Mouse (Mus musculus): Measurements from ENCODE around the gene Pdzk1ip1.

Pdzk1ip1 gene

GRCm38 (mm10) chr4:115121608-115122007 lies 33.1 kb downstream of the Pdzk1ip1 start:
- WGBS: 90% methylated on average over 5 of the region's 5 CpGs

DNA sequence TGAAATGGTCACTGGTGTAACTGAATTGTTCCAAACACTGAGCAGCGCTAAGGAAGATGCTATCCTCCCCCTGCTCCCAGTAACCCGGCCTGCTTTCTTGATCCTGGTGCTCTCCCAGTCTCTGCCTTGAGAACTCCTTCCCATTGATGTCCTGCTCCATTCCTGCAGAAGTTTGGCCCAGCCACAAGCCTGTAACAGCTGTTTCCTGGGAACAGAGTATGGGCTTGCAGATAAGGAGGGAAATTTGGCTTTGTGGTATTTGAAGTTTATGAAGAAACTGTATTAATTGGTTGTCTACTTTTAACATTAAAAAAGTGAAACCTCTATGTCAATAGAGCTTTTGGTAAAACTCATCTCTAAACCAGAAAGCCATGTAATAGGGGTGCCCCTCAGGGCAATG lies 35.0 kb downstream of the Pdzk1ip1 start:
- WGBS: 81% methylated on average over 2 of the region's 2 CpGs

DNA sequence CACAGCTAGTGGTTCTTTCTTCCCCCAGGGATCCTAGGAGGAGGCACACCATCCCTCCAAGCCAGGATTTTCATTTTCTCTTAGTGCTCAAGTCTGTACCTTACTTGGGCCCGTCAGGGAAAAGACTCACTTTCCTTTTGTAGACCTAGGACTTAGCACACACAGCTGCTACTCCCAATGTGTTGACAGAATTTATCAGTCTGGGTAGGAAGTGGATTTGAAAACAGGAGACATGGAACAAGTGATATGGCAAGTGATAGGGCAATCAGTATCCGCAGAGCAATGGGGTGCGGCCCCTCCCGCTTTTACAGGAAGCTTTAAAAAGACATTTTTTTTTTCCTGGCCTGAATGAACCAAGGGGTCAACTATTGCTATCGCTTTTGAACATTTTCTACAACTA lies 44.6 kb downstream of the Pdzk1ip1 start:
- WGBS: 6% methylated on average over 5 of the region's 5 CpGs

DNA sequence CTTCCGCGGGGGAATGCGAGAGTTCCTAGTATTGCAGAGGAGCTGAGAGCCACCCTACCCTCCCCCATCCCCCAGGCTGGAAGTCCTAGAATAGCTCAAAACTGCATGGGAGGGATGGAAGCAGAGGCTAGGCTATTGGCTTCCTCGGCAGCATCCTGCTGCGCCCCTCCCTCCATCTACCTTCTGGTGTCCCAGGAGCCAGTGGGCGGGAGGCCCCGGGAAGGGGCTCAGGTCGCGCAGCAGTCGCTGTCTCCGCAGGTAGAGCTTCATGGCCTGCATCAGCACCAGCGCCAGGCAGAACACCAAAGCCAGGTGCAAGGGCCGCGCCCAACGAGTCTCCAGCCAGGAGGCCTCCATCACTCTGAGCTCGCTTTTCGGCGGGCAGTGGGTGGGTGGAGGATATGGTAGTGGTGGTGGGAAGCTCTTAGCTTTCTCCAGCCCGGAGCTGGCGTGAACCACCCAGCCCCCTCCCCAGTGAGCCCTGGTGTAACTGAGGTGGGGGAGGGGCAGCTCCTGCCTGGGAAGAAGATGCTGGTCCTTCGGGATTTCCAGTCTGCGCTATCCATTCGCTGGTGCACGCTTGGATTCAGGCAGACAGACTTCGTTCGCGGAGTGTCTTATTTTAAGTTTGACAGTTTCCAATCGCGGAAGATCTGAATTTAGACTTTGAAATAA lies 45.2 kb downstream of the Pdzk1ip1 start, which contains the start of gene Cyp4x1:
Gene Cyp4x1 (minus strand): TSS at position 661 of the 675 bp plus-strand sequence.
- 1% methylated on average over 29 of the region's 29 CpGs for WGBS

- 5% methylated on average over 7 of the region's 7 CpGs for WGBS
These were observed 45.8 kb downstream of the Pdzk1ip1 start for GRCm38 (mm10) chr4:115134296-115134630.

All from cerebral cortex, adult 2 months (tissue).